Mouse (Mus musculus) colon, adult 2 months (tissue): ENCODE data around the gene 5730507C01Rik. TPM values are rescaled to one million over a fixed set of nuclear protein-coding genes. Genes with fewer than 3 reads are reported as not detected.

ENCODE experiments used
- polyA plus RNA-seq: library from polyadenylated mRNA; depleted of rRNA; stranded (reverse); fragments of >200 nt; gene quantifications from 2 replicates; pipeline ENCODE4 v1.2.3, GENCODE M21; 2012; rRNA removed

5730507C01Rik gene
- polyA plus RNA-seq = 0.15 and 0.23 TPM in 2 replicates

GRCm38 (mm10) chr12:18514171-18514570 is at the start of gene 5730507C01Rik:
TSS of gene 5730507C01Rik (plus strand) at chr12:18514510.

